10 mouse cellular contexts compared by ENCODE assay signal in the genomic region with DNA sequence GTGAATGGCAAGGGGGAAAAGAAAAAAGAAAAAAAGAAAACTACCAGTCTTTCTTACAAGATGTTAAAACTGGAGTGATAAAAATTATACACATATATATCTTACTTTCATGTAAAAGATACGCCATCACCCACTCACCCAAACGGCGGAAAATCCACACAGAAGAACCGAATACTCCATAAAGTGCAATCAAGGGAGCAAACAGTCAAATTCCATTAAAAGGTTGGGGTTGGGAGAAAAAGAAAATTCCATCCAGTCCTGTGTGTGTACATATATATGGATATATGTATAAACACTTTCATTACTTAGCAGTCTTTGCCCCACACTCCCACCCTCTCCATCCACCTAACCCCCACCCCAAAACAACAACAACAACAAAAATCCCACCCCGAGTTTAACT. TPM values are rescaled to one million over a fixed set of nuclear protein-coding genes. Genes with fewer than 3 reads are reported as not detected.
DNase-seq lines count a peak whose midpoint lies in the region; ATAC-seq and TF ChIP-seq lines count a peak whose summit lies in the region.
"Had no signal": no experiment of that assay in that cellular context is flagged by ENCODE, and none has a peak within 500 bp of the region (broad histone marks: within the 10 kb centered on the region; RNA-seq: fewer than 3 reads in every experiment).

No protein-coding gene starts in this region.

- H3K79me2 ChIP-seq in liver, adult 2 months (ENCODE audit: control insufficient read depth, insufficient read depth, low read length) = peaks cover 3% of the 10 kb centered on the region; the same call in 1 of the 2 replicates

- no peaks in the 10 kb centered on the region for H3K27me3 ChIP-seq in liver, adult 2 months (ENCODE audit: control insufficient read depth, insufficient read depth, low read length)
- peaks cover 4% of the 10 kb centered on the region; the same call in 1 of the 2 replicates for H3K27me3 ChIP-seq in forebrain, embryonic 14.5 days (replicated peaks; ENCODE audit: control insufficient read depth, insufficient read depth, low read length)
- no peaks in the 10 kb centered on the region for H3K27me3 ChIP-seq in limb, embryonic 12.5 days
- H3K27me3 ChIP-seq in neural tube, embryonic 13.5 days = no peaks in the 10 kb centered on the region

- TF ChIP-seq POLR2A in liver, adult 2 months (IDR thresholded peaks at IDR 0.05; ENCODE audit: extremely low read depth, insufficient read depth, low read length) = no peak

- DNase-seq in liver, adult 2 months (ENCODE audit: extremely low read depth, low read depth, low spot score) = peak; percentile 43
- no peak for DNase-seq in liver
- DNase-seq in forebrain, embryonic 14.5 days (ENCODE audit: low spot score) = no peak
- DNase-seq in right cerebral cortex, postnatal 10 days (ENCODE audit: low spot score in 2 of 2) = no peak
- no peak for DNase-seq in Muller cell, postnatal 12 days (ENCODE audit: inconsistent ontology term)

- peak overlapping the region; percentile 90 for H3K4me2 ChIP-seq in forebrain, embryonic 14.5 days (ENCODE audit: low read length)
- H3K4me2 ChIP-seq in limb, embryonic 12.5 days = peak overlapping the region; percentile 80
- peak overlapping the region; percentile 87 for H3K4me2 ChIP-seq in neural tube, embryonic 13.5 days

- TF ChIP-seq CTCF in liver, adult 2 months (IDR thresholded peaks at IDR 0.05; ENCODE audit: low read depth, low read length) = no peak

- 31% methylated on average over 5 of the region's 5 CpGs for WGBS in liver, adult 2 months
- 39% methylated on average over 5 of the region's 5 CpGs for WGBS in forebrain, embryonic 14.5 days
- 34% methylated on average over 5 of the region's 5 CpGs for WGBS in limb, embryonic 12.5 days
- 17% methylated on average over 5 of the region's 5 CpGs for WGBS in neural tube, embryonic 13.5 days

- peak overlapping the region; percentile 28; the same call in 1 of the 2 replicates for H3K4me3 ChIP-seq in liver, adult 2 months (ENCODE audit: insufficient read depth, low read depth, low read length)
- H3K4me3 ChIP-seq in forebrain, embryonic 14.5 days (ENCODE audit: low read depth, low read length) = peak overlapping the region; percentile 68
- H3K4me3 ChIP-seq in limb, embryonic 12.5 days (replicated peaks) = peak overlapping the region; percentile 79
- H3K4me3 ChIP-seq in neural tube, embryonic 13.5 days = peak overlapping the region; percentile 74

- H3K9me3 ChIP-seq in forebrain, embryonic 14.5 days (replicated peaks; ENCODE audit: control insufficient read depth, low read length) = no peaks in the 10 kb centered on the region
- no peaks in the 10 kb centered on the region for H3K9me3 ChIP-seq in limb, embryonic 12.5 days
- H3K9me3 ChIP-seq in neural tube, embryonic 13.5 days = no peaks in the 10 kb centered on the region

- no peak for ATAC-seq in forebrain, embryonic 14.5 days
- no peak for ATAC-seq in limb, embryonic 12.5 days (ENCODE audit: insufficient number of reproducible peaks, insufficient read depth, low FRiP score, low TSS enrichment, low read depth)
- no peak for ATAC-seq in neural tube, embryonic 13.5 days (ENCODE audit: low read depth)
- no peak for ATAC-seq in frontal cortex, adult (ENCODE audit: low TSS enrichment)

- no peak overlapping the region for H3K27ac ChIP-seq in liver, adult 2 months (replicated peaks; ENCODE audit: insufficient read depth, low read depth, low read length)
- H3K27ac ChIP-seq in forebrain, embryonic 14.5 days (ENCODE audit: low read depth, low read length) = 0 out of 2 replicates have a peak overlapping the region, but pooled peaks have one; percentile 97
- H3K27ac ChIP-seq in limb, embryonic 12.5 days = no peak overlapping the region
- peak overlapping the region; percentile 99 for H3K27ac ChIP-seq in neural tube, embryonic 13.5 days (replicated peaks)
- H3K27ac ChIP-seq: layer of hippocampus, adult 2 months had no signal

- no peak overlapping the region for H3K9ac ChIP-seq in liver, adult 2 months (ENCODE audit: low read depth, low read length)
- peak overlapping the region; percentile 30; the same call in 1 of the 2 replicates for H3K9ac ChIP-seq in forebrain, embryonic 14.5 days (ENCODE audit: low read length)
- no peak overlapping the region for H3K9ac ChIP-seq in limb, embryonic 12.5 days (replicated peaks)
- peak overlapping the region; percentile 98 for H3K9ac ChIP-seq in neural tube, embryonic 13.5 days

- no peaks in the 10 kb centered on the region for H3K36me3 ChIP-seq in liver, adult 2 months (ENCODE audit: control insufficient read depth, insufficient read depth, low read length)
- no peaks in the 10 kb centered on the region for H3K36me3 ChIP-seq in forebrain, embryonic 14.5 days (ENCODE audit: control insufficient read depth, insufficient read depth, low read length)
- H3K36me3 ChIP-seq in limb, embryonic 12.5 days = no peaks in the 10 kb centered on the region
- no peaks in the 10 kb centered on the region for H3K36me3 ChIP-seq in neural tube, embryonic 13.5 days
- H3K36me3 ChIP-seq: G1E had no signal

- H3K4me1 ChIP-seq in liver, adult 2 months (ENCODE audit: control insufficient read depth, insufficient read depth, low read length) = peaks cover 10% of the 10 kb centered on the region; the same call in 1 of the 2 replicates
- peaks cover 6% of the 10 kb centered on the region for H3K4me1 ChIP-seq in forebrain, embryonic 14.5 days (ENCODE audit: control insufficient read depth, insufficient read depth, low read length)
- peaks cover 20% of the 10 kb centered on the region for H3K4me1 ChIP-seq in limb, embryonic 12.5 days (replicated peaks)
- H3K4me1 ChIP-seq in neural tube, embryonic 13.5 days (replicated peaks) = peaks cover 44% of the 10 kb centered on the region

RNA-seq across cellular contexts. Expression of gene Fign, which starts 1.7 kb away (rescaled TPM):
- 2.1 and 3.5 TPM in 2 replicates for total RNA-seq in liver, adult 2 months (2014; rRNA removed)
- 1.9 and 3.0 TPM in 2 replicates for polyA plus RNA-seq in liver, adult 2 months (2012; rRNA removed)
- 7.4 and 7.9 TPM in 2 replicates for polyA plus RNA-seq in forebrain, embryonic 14.5 days (2014; fragmentation: Nextera tagmentation; extraction: Ambion mirVana)
- polyA plus RNA-seq in limb, embryonic 12.5 days (2016; fragmentation: Nextera tagmentation; extraction: Ambion mirVana) = 4.2 and 6.8 TPM in 2 replicates
- polyA plus RNA-seq in neural tube, embryonic 13.5 days (2015; fragmentation: Nextera tagmentation; extraction: Ambion mirVana) = 16.5 and 19.9 TPM in 2 replicates
- polyA plus RNA-seq: G1E had no signal

Comparison
In these comparisons a context has a peak if more than half of its experiments do, and no peak if none do; other contexts are left out.
1. H3K27ac ChIP-seq: peak in forebrain, embryonic 14.5 days (single experiment) and neural tube, embryonic 13.5 days (single experiment); none in liver, adult 2 months (single experiment) and limb, embryonic 12.5 days (single experiment).
2. H3K4me3 ChIP-seq: peak in every context shown above with its lines; median percentile 79 in limb, embryonic 12.5 days; 74 in neural tube, embryonic 13.5 days; 68 in forebrain, embryonic 14.5 days; 28 in liver, adult 2 months.
3. H3K9ac ChIP-seq: peak in forebrain, embryonic 14.5 days (single experiment) and neural tube, embryonic 13.5 days (single experiment); none in liver, adult 2 months (single experiment) and limb, embryonic 12.5 days (single experiment).
4. Peak in every context shown above with its lines, with median percentiles within 50 percentile points of each other: H3K4me2 ChIP-seq.